Mouse (Mus musculus) heart, embryonic 10.5 days (tissue): ENCODE measurements at regions not wholly inside any gene's neighbourhood (a gene's known extent, or its start where the extent isn't known, plus 50 kb on each side); places are given as distances from the start of the nearest gene placed in this dataset.
A peak's percentile ranks its signal among the peaks of the same experiment; 100 is the strongest.

Source experiments
- DNase-seq: peaks from one replicate; pipeline ENCODE4 v3.0.0-alpha.2; 2017; ENCODE audit warnings: low spot score
- H3K27ac ChIP-seq: fragments of 300-500 bp; sonication (generic); 2 replicates; pipeline ENCODE4 v1.5.1; 2016; ENCODE audit warnings: mild to moderate bottlenecking
- H3K27me3 ChIP-seq: fragments of 300-500 bp; sonication (generic); 2 replicates; pipeline ENCODE4 v1.6.1; 2016; ENCODE audit warnings: mild to moderate bottlenecking; ENCODE audit not compliant: poor library complexity, insufficient read depth, severe bottlenecking
- H3K36me3 ChIP-seq: fragments of 300-500 bp; sonication (generic); 2 replicates; pipeline ENCODE4 v1.6.1; 2016; ENCODE audit warnings: mild to moderate bottlenecking, moderate library complexity
- H3K4me1 ChIP-seq: fragments of 300-500 bp; sonication (generic); 2 replicates; pipeline ENCODE4 v1.6.1; 2016; ENCODE audit warnings: mild to moderate bottlenecking
- H3K4me3 ChIP-seq: fragments of 300-500 bp; sonication (generic); 2 replicates; pipeline ENCODE4 v1.5.1; 2016; ENCODE audit warnings: mild to moderate bottlenecking, moderate library complexity
- H3K9me3 ChIP-seq: fragments of 300-500 bp; sonication (generic); 2 replicates; pipeline ENCODE4 v1.6.1; 2016; ENCODE audit warnings: mild to moderate bottlenecking, moderate library complexity
- WGBS: fragments of 180-500 bp; shearing (Covaris S2); methylation state at CpG from one replicate; pipeline ENCODE4 v1.1.7; 2016; 5-methylcytosine and 5-hydroxymethylcytosine counted together

GRCm38 (mm10) chr11:105538421-105539210 is 51.2 kb upstream of the Tanc2 start:
- H3K4me1 ChIP-seq = peaks cover 11% of the 10 kb centered on the region
- no peak for DNase-seq
- no peak overlapping the region for H3K4me3 ChIP-seq
- H3K36me3 ChIP-seq = no peaks in the 10 kb centered on the region
- no peak overlapping the region for H3K27ac ChIP-seq
- H3K27me3 ChIP-seq = no peaks in the 10 kb centered on the region
- 86% methylated on average over 7 of the region's 7 CpGs for WGBS
- H3K9me3 ChIP-seq = no peaks in the 10 kb centered on the region

GRCm38 (mm10) chr11:105532616-105533015 is 57.2 kb upstream of the Tanc2 start:
- no peak overlapping the region for H3K4me3 ChIP-seq
- H3K27me3 ChIP-seq = no peaks in the 10 kb centered on the region
- WGBS = 84% methylated on average over 5 of the region's 5 CpGs
- H3K27ac ChIP-seq = no peak overlapping the region
- H3K9me3 ChIP-seq = no peaks in the 10 kb centered on the region
- no peaks in the 10 kb centered on the region for H3K4me1 ChIP-seq
- no peaks in the 10 kb centered on the region for H3K36me3 ChIP-seq
- no peak for DNase-seq

- H3K4me1 ChIP-seq = peaks cover 11% of the 10 kb centered on the region
- no peak overlapping the region for H3K27ac ChIP-seq
- 81% methylated on average over 10 of the region's 10 CpGs for WGBS
- H3K9me3 ChIP-seq = no peaks in the 10 kb centered on the region
- no peaks in the 10 kb centered on the region for H3K36me3 ChIP-seq
- no peak for DNase-seq
- no peaks in the 10 kb centered on the region for H3K27me3 ChIP-seq
- H3K4me3 ChIP-seq = no peak overlapping the region
Measured at GRCm38 (mm10) chr11:105530711-105531157, 59.1 kb upstream of the Tanc2 start.

- no peaks in the 10 kb centered on the region for H3K9me3 ChIP-seq
Measured at GRCm38 (mm10) chr11:105526066-105526465, 63.7 kb upstream of the Tanc2 start.

GRCm38 (mm10) chr11:105525608-105526007 is 64.2 kb upstream of the Tanc2 start:
- H3K27ac ChIP-seq = peak overlapping the region; percentile 39; the same call in 1 of the 2 replicates
- 24% methylated on average over 5 of the region's 5 CpGs for whole genome bisulfite sequencing
- no peaks in the 10 kb centered on the region for H3K9me3 ChIP-seq
- no peak overlapping the region for H3K4me3 ChIP-seq
- no peaks in the 10 kb centered on the region for H3K27me3 ChIP-seq
- peak; percentile 79 for DNase-seq
- H3K36me3 ChIP-seq = no peaks in the 10 kb centered on the region
- H3K4me1 ChIP-seq = peaks cover 22% of the 10 kb centered on the region

More at GRCm38 (mm10) chr11:105526066-105526465, 63.7 kb upstream of the Tanc2 start:
- Histone ChIP-seq H3K4me3 (no peak overlapping the region), H3K27me3 (no peaks in the 10 kb centered on the region), H3K4me1 (peaks cover 22% of the 10 kb centered on the region), H3K27ac (peak overlapping the region; percentile 39; the same call in 1 of the 2 replicates), H3K36me3 (no peaks in the 10 kb centered on the region)
- WGBS = 77% methylated on average over 4 of the region's 4 CpGs
- DNase-seq = no peak

- DNase-seq = no peak
- no peak overlapping the region for H3K4me3 ChIP-seq
- no peak overlapping the region for H3K27ac ChIP-seq
- no peaks in the 10 kb centered on the region for H3K9me3 ChIP-seq
- no peaks in the 10 kb centered on the region for H3K36me3 ChIP-seq
- WGBS = 69% methylated on average over 8 of the region's 8 CpGs
- H3K4me1 ChIP-seq = peaks cover 22% of the 10 kb centered on the region
- no peaks in the 10 kb centered on the region for H3K27me3 ChIP-seq
Measured at GRCm38 (mm10) chr11:105524400-105524799, 65.4 kb upstream of the Tanc2 start.

GRCm38 (mm10) chr11:105523765-105524164 is 66.0 kb upstream of the Tanc2 start:
- Histone ChIP-seq H3K27me3 (no peaks in the 10 kb centered on the region), H3K36me3 (no peaks in the 10 kb centered on the region), H3K4me3 (no peak overlapping the region), H3K4me1 (peaks cover 22% of the 10 kb centered on the region), H3K27ac (no peak overlapping the region), H3K9me3 (no peaks in the 10 kb centered on the region)
- 55% methylated on average over 8 of the region's 8 CpGs for WGBS
- DNase-seq = no peak

- no peak overlapping the region for H3K27ac ChIP-seq
- H3K27me3 ChIP-seq = no peaks in the 10 kb centered on the region
- H3K36me3 ChIP-seq = no peaks in the 10 kb centered on the region
- DNase-seq = no peak
- no peaks in the 10 kb centered on the region for H3K9me3 ChIP-seq
- 87% methylated on average over 3 of the region's 3 CpGs for WGBS
- peaks cover 8% of the 10 kb centered on the region for H3K4me1 ChIP-seq
- no peak overlapping the region for H3K4me3 ChIP-seq
Measured at GRCm38 (mm10) chr11:105520398-105520797, 63.9 kb upstream of the March10 start.

GRCm38 (mm10) chr11:105513275-105513674 is 56.7 kb upstream of the March10 start:
- no peak for DNase-seq
- WGBS = 85% methylated on average over 10 of the region's 10 CpGs
- no peaks in the 10 kb centered on the region for H3K36me3 ChIP-seq
- H3K4me1 ChIP-seq = peaks cover 32% of the 10 kb centered on the region
- H3K27ac ChIP-seq = no peak overlapping the region
- H3K9me3 ChIP-seq = no peaks in the 10 kb centered on the region
- no peaks in the 10 kb centered on the region for H3K27me3 ChIP-seq
- H3K4me3 ChIP-seq = no peak overlapping the region

GRCm38 (mm10) chr11:105510626-105511025 is 54.1 kb upstream of the March10 start:
- no peak for DNase-seq
- no peaks in the 10 kb centered on the region for H3K36me3 ChIP-seq
- WGBS = 40% methylated on average over 4 of the region's 4 CpGs
- H3K4me1 ChIP-seq = peaks cover 58% of the 10 kb centered on the region
- no peaks in the 10 kb centered on the region for H3K27me3 ChIP-seq
- H3K9me3 ChIP-seq = no peaks in the 10 kb centered on the region
- peak overlapping the region; percentile 78 for H3K27ac ChIP-seq
- no peak overlapping the region for H3K4me3 ChIP-seq

- Histone ChIP-seq H3K4me1 (peaks cover 64% of the 10 kb centered on the region), H3K27ac (peak overlapping the region; percentile 78)
- 32% methylated on average over 7 of the region's 7 CpGs for WGBS
Measured at GRCm38 (mm10) chr11:105510056-105510455, 53.5 kb upstream of the March10 start.

GRCm38 (mm10) chr11:105508660-105509038 is 52.1 kb upstream of the March10 start:
- Histone ChIP-seq H3K27me3 (no peaks in the 10 kb centered on the region), H3K27ac (peak overlapping the region; percentile 76), H3K9me3 (no peaks in the 10 kb centered on the region), H3K4me1 (peaks cover 75% of the 10 kb centered on the region), H3K4me3 (peak overlapping the region; percentile 31), H3K36me3 (no peaks in the 10 kb centered on the region)
- 60% methylated on average over 7 of the region's 7 CpGs for WGBS
- no peak for DNase-seq

More at GRCm38 (mm10) chr11:105510056-105510455, 53.5 kb upstream of the March10 start:
- H3K9me3 ChIP-seq = no peaks in the 10 kb centered on the region
- no peaks in the 10 kb centered on the region for H3K27me3 ChIP-seq
- no peaks in the 10 kb centered on the region for H3K36me3 ChIP-seq
- DNase-seq = no peak
- no peak overlapping the region for H3K4me3 ChIP-seq

GRCm38 (mm10) chr11:105507972-105508659 is 51.6 kb upstream of the March10 start:
- H3K27ac ChIP-seq = peak overlapping the region; percentile 76
- peaks cover 75% of the 10 kb centered on the region for H3K4me1 ChIP-seq
- WGBS = 5% methylated on average over 6 of the region's 6 CpGs
- no peaks in the 10 kb centered on the region for H3K27me3 ChIP-seq
- peak overlapping the region; percentile 31 for H3K4me3 ChIP-seq
- no peaks in the 10 kb centered on the region for H3K36me3 ChIP-seq
- peak; percentile 77 for DNase-seq
- H3K9me3 ChIP-seq = no peaks in the 10 kb centered on the region
